Mouse (Mus musculus) macrophage (primary cell): ENCODE results near the gene Ndufc1. TPM values are rescaled to one million over a fixed set of nuclear protein-coding genes. Genes with fewer than 3 reads are reported as not detected.
"Not testable (repeated sequence)": the region's sequence is repeated elsewhere in the genome, so short reads cannot be mapped to it uniquely, and the experiment has no call there.

Experiments used
- H3K27ac ChIP-seq: fragments of 350-480 bp; formaldehyde crosslinking; 2 replicates; pipeline ENCODE4 v1.9.0; 2021
- H3K36me3 ChIP-seq: fragments of 350-480 bp; formaldehyde crosslinking; 2 replicates; pipeline ENCODE4 v1.9.0; 2021; ENCODE audit errors: inconsistent target
- H3K4me3 ChIP-seq: fragments of 350-480 bp; formaldehyde crosslinking; 2 replicates; pipeline ENCODE4 v1.9.0; 2021; ENCODE audit errors: inconsistent target
- H3K79me2 ChIP-seq: fragments of 350-480 bp; formaldehyde crosslinking; 2 replicates; pipeline ENCODE4 v1.9.0; 2021; ENCODE audit errors: inconsistent target
- WGBS: methylation state at CpG from one replicate; pipeline ENCODE4 v1.1.7; 2026; ENCODE audit warnings: inconsistent platforms; ENCODE audit not compliant: missing documents; 5-methylcytosine and 5-hydroxymethylcytosine counted together
- polyA plus RNA-seq: library from polyadenylated mRNA; stranded (reverse); fragments of 250-400 nt; gene quantifications from 3 replicates; pipeline ENCODE4 v1.2.4, GENCODE M21; 2018; ENCODE audit warnings: inconsistent platforms

The Ndufc1 gene
- polyA plus RNA-seq, 1 experiment from 2014 or later = 52.1 TPM

- whole genome bisulfite sequencing = 94% methylated on average over 4 of the region's 4 CpGs
- Histone ChIP-seq H3K27ac (no peak overlapping the region), H3K79me2 (no peaks in the 10 kb centered on the region)
Observed at GRCm38 (mm10) chr3:51366926-51367325, 41.9 kb downstream of the Ndufc1 start.

GRCm38 (mm10) chr3:51365517-51365882 is 43.3 kb downstream of the Ndufc1 start:
- Histone ChIP-seq H3K4me3 (no peak overlapping the region; the same call in 1 of the 2 replicates), H3K27ac (no peak overlapping the region)
- 0% methylated on average over 3 of the region's 3 CpGs for WGBS

More at GRCm38 (mm10) chr3:51366926-51367325, 41.9 kb downstream of the Ndufc1 start:
- Histone ChIP-seq H3K36me3 (no peaks in the 10 kb centered on the region), H3K4me3 (no peak overlapping the region)

GRCm38 (mm10) chr3:51364703-51365516 is 43.9 kb downstream of the Ndufc1 start:
- H3K79me2 ChIP-seq = no peaks in the 10 kb centered on the region
- 4% methylated on average over 31 of the region's 31 CpGs for WGBS
- H3K36me3 ChIP-seq = no peaks in the 10 kb centered on the region
- peak overlapping the region; percentile 26 for H3K4me3 ChIP-seq
- no peak overlapping the region for H3K27ac ChIP-seq

More at GRCm38 (mm10) chr3:51365517-51365882, 43.3 kb downstream of the Ndufc1 start:
- H3K79me2 ChIP-seq = no peaks in the 10 kb centered on the region
- H3K36me3 ChIP-seq = no peaks in the 10 kb centered on the region

- no peak overlapping the region for H3K4me3 ChIP-seq
- no peaks in the 10 kb centered on the region for H3K36me3 ChIP-seq
- H3K79me2 ChIP-seq = no peaks in the 10 kb centered on the region
- WGBS = 89% methylated on average over 9 of the region's 9 CpGs
- no peak overlapping the region for H3K27ac ChIP-seq
Observed at GRCm38 (mm10) chr3:51361066-51361465, 47.7 kb downstream of the Ndufc1 start.

- Histone ChIP-seq H3K4me3 (no peak overlapping the region; the same call in 1 of the 2 replicates), H3K79me2 (no peaks in the 10 kb centered on the region), H3K27ac (no peak overlapping the region), H3K36me3 (no peaks in the 10 kb centered on the region)
- 65% methylated on average over 14 of the region's 14 CpGs for WGBS
Observed at GRCm38 (mm10) chr3:51359558-51360307, 49.1 kb downstream of the Ndufc1 start.

GRCm38 (mm10) chr3:51358660-51359557 is 49.9 kb downstream of the Ndufc1 start:
- Histone ChIP-seq H3K36me3 (no peaks in the 10 kb centered on the region), H3K4me3 (peak overlapping the region; percentile 80), H3K27ac (peak overlapping the region; percentile 5; the same call in 1 of the 2 replicates), H3K79me2 (no peaks in the 10 kb centered on the region)
- WGBS = 2% methylated on average over 50 of the region's 50 CpGs

GRCm38 (mm10) chr3:51358181-51358580 is 50.6 kb downstream of the Ndufc1 start:
- Histone ChIP-seq H3K36me3 (no peaks in the 10 kb centered on the region), H3K4me3 (peak overlapping the region; percentile 80), H3K79me2 (no peaks in the 10 kb centered on the region), H3K27ac (no peak overlapping the region)
- 3% methylated on average over 15 of the region's 15 CpGs for WGBS

- no peak overlapping the region for H3K27ac ChIP-seq
- no peaks in the 10 kb centered on the region for H3K36me3 ChIP-seq
- peak overlapping the region; percentile 80 for H3K4me3 ChIP-seq
- 67% methylated on average over 13 of the region's 14 CpGs for WGBS
- H3K79me2 ChIP-seq = no peaks in the 10 kb centered on the region
Observed at GRCm38 (mm10) chr3:51357624-51358023, 51.2 kb downstream of the Ndufc1 start.

GRCm38 (mm10) chr3:51357078-51357477 is 51.7 kb downstream of the Ndufc1 start:
- H3K36me3 ChIP-seq = no peaks in the 10 kb centered on the region
- 69% methylated on average over 5 of the region's 5 CpGs for WGBS
- no peaks in the 10 kb centered on the region for H3K79me2 ChIP-seq
- H3K4me3 ChIP-seq = no peak overlapping the region
- no peak overlapping the region for H3K27ac ChIP-seq

GRCm38 (mm10) chr3:51354956-51355355 is 53.8 kb downstream of the Ndufc1 start:
- H3K79me2 ChIP-seq, H3K36me3 ChIP-seq, H3K27ac ChIP-seq, H3K4me3 ChIP-seq: not testable (repeated sequence)
- WGBS = 96% methylated on average over 6 of the region's 6 CpGs

Other genes with a start within 250 kb of the Ndufc1 start
- gene Noct, start 184.5 kb downstream of the Ndufc1 start, polyA plus RNA-seq = 3.9 to 14.9 TPM (median 7.7 TPM) in 3 replicates
- gene Elf2, start 68.3 kb downstream of the Ndufc1 start, polyA plus RNA-seq = 38.0 to 40.4 TPM (median 38.7 TPM) in 3 replicates
- not detected in 3 replicates for gene Mgarp, start 12.2 kb downstream of the Ndufc1 start, polyA plus RNA-seq
- gene Naa15, start 6.2 kb upstream of the Ndufc1 start, polyA plus RNA-seq = 23.7 to 44.8 TPM (median 39.3 TPM) in 3 replicates
- gene Rab33b, start 74.9 kb upstream of the Ndufc1 start, polyA plus RNA-seq = 7.2 to 11.2 TPM (median 8.8 TPM) in 3 replicates
- 11.1 to 27.1 TPM (median 17.9 TPM) in 3 replicates for gene Setd7, start 151.9 kb upstream of the Ndufc1 start, polyA plus RNA-seq